Mouse (Mus musculus): Measurements from ENCODE around the gene Gm5485. TPM values are rescaled to one million over a fixed set of nuclear protein-coding genes. Genes with fewer than 3 reads are reported as not detected.

Gene Gm5485
- not detected in 2 replicates for polyA plus RNA-seq (2012; rRNA removed)

DNA sequence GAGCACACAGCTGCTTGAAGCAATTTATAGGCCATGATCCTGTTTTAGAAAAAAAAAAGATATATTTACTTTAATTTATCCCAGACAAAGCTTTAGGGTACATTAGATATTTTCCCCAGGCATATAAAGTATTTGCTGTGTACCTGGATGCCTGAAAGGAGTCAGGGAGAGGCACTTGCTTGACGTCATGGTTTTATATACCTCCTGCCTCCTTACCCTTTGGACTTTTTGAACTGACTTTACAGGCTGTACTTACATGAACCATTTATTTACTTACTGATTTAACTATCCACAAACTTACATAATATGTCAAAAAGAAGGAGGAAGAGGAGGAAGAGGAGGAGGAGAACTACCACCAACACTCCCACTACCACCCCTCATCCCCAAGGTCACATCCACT lies at the start of gene Gm5485:
Gene Gm5485 (minus strand): TSS at position 171 of the 400 bp plus-strand sequence.

DNA sequence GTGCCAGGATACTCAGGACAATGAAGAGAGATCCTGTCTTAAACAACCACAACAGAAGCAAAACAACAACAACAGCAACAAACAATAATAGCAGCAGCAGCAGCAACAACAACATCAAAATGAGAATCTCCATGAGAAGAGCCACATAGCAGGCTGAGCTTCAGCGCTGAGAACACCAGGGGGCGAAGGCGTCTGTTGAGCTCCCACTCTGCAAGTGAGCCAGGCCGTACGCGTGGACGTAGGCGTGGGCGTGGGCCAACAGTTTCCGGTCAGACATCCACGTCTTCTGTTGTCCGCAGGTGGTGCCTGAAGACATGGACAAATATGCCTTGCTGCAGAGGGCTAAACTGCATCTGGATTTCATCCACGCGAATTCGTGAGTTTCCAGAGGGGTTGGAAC lies 18.8 kb upstream of the Gm5485 start, which contains the start of gene Morc1:
Gene Morc1 (plus strand): TSS at position 211 of the 400 bp plus-strand sequence.

Other genes with a start within 250 kb of the Gm5485 start
- gene Dppa4, start 128.7 kb downstream of the Gm5485 start, polyA plus RNA-seq (2012; rRNA removed), result 0.04 and 0.25 TPM in 2 replicates
- not detected in 2 replicates for gene Dppa2, start 108.5 kb downstream of the Gm5485 start, polyA plus RNA-seq (2012; rRNA removed)
- gene Morc1, start 18.8 kb upstream of the Gm5485 start, polyA plus RNA-seq (2012; rRNA removed), result 0.05 TPM in 1 of 2 replicates, not detected in the other